Mouse (Mus musculus) left cerebral cortex, adult 11 months (tissue): ENCODE measurements around the gene Stk25.

ENCODE experiments used
- DNase-seq: peaks from one replicate; pipeline ENCODE4 v3.0.0; 2022; ENCODE audit warnings: low spot score

The Stk25 gene

DNA sequence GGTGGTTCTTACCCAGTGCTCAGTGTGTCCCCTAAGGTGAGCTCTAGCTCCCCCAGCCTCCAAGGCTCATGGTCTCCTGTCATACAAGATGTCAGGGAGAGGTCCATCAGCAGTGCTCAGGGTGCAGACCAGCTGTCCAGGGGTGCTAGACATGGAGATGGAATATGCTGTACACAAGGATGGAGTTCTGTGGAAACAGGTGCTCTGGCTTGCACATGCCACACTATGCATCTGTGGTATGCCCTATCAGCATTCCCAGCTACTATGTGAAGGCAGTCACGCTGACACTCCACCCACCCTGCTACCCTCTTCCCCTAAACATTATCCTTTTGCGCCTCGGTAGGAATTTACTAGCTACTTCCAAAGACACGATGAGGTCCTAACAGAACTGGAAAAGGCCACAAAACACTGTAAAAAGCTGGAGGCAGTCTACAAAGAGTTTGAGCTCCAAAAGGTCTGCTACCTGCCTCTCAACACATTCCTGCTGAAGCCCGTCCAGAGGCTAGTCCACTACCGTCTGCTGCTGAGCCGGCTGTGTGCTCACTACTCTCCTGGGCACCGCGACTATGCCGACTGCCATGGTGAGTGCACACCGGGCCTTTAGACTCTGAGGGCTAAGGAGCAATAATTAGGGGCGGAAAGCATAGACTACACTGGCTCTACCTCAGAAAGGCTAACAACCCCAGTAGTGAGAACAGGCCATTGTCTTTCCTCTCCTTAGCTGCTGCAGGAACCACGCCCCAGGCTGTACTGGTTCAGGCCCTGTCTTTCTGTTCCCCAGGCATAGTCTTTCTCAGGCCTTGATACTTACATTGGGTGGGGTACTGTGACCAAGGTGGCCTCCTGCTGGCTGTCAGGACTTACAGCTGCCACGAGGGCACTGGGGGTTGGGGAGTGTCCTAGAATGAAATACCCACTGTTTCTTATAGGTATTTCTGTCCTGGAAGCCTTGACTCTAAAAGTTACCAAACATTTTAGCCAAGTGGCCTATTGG lies 51.1 kb downstream of the Stk25 start:
- no peak for DNase-seq

DNA sequence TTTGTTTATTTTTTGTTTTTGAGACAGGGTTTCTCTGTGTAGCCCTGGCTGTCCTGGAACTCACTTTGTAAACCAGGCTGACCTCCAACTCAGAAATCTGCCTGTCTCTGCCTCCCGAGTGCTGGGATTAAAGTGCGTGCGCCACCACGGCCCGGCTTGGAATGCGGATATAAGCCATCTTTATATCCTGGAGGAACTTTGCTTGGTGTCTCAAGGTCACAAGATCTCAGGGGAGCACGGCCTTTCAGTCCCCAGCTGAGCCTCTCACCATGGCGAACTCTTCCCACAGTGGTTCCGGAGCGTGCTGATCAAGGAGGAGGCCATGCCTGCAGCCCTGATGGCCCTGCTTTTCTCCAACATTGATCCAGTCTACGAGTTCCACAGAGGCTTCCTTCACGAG lies 54.5 kb downstream of the Stk25 start:
- DNase-seq: no peak

DNA sequence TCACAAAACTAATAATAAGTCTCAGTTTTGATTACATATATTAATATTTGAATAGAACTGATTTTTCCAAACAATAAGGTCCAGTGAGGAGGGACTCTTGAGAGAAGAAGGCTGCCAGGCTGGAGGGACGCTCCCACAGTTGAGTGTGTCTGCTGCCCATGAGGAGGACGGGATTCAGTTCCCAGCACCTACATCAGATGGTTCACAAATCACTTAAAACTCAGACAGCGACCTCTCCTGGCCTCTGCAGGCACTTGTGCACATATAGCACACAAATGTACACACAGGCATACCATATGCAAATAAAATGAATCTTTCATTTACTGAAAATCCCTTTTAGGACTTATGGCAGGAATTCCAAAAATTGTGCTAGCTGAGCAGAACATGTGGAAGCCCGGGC lies 55.5 kb downstream of the Stk25 start:
- DNase-seq: no peak

DNA sequence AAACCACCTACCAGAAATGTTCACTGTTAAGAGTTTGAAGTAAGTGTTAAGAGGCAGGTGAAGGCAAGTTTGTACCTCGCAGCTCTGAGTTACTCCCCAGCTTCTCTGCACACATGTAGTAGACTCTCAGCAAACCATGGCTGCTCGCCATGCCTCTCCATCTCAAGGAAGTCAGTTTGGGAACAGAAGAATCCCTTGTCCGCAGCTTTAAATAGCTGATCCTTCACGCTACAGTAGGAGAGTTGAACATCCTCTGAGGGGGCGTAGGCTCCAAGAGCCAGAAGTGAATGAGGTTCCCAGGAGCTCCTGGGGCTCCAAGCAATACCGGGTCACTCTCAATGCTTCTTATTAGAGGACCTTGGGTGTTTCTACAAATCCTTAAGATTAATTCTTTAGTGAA lies 62.5 kb downstream of the Stk25 start:
- DNase-seq: no peak

DNA sequence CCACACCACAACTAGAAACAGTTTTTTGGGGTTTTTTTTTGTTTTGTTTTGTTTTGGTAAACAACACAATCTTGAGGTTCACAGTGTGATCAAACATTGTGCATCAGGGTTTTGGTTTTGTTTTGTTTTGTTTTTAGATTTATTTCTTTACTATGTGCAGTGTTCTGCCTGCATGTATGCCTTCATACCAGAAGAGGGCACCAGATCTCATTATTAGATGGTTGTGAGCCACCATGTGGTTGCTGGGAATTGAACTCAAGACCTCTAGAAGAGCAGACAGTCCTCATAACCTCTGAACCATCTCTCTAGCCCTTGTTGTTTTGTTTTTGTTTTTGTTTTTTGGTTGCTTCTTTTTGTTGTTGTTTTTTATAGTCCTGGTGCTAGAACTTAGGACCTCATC lies 64.5 kb downstream of the Stk25 start:
- DNase-seq: no peak

DNA sequence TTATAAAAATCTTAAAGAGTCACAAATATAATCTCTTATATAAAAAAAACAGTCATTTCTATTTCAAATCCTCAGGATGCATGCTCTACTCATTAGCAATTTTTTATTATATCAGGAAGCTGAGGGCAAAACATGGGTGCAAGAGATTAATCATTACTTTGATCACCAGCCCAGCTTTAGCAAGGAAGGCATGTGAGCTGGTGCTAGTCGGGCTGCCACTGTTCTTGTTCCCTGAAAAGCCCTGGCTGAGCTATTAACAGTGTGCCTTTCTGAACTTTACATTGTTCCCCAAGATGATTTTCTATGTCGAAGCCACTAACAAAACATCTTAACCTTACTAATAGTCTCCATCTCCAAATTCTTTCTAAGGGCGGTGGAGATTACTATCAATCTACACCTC lies 70.1 kb downstream of the Stk25 start:
- DNase-seq: no peak

DNA sequence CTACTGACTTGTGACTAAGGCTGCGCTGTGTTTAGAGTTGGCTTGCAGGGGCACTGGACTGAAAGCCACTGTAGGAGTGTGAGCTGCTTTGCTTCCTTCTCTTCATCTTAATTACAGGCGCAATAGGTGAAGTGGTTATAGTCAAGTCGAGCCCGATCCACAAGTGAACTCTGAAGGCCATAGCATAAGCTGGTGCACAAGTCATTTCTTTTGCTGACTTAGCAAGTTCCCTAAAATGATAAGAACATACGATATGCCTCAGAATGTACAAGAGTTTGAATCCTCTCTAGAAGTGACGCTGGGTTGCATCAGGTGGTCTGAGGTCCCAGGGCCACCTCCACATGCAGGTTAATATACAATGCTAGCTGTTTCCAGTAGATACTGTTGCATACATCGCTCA lies 76.9 kb downstream of the Stk25 start:
- no peak for DNase-seq

DNA sequence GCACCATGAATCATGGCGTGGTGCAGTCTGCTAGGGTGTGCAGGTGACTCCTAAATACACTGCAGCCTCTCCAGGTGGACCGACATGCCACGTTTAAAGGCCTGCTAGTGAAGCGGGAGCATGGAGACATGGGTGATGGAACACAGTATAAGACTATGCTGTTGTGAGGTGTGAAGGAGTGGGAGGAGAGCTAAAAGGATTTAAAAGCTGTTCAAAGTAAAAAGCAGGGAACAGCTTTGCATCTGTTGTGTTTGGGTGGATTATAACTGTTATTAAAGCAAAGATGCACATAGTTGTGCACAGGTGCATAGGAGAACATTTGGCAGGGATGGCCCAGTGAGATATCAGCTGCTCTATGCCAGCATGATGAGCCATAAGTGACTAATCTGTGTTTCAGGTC lies 80.6 kb downstream of the Stk25 start:
- DNase-seq: peak; percentile 31

DNA sequence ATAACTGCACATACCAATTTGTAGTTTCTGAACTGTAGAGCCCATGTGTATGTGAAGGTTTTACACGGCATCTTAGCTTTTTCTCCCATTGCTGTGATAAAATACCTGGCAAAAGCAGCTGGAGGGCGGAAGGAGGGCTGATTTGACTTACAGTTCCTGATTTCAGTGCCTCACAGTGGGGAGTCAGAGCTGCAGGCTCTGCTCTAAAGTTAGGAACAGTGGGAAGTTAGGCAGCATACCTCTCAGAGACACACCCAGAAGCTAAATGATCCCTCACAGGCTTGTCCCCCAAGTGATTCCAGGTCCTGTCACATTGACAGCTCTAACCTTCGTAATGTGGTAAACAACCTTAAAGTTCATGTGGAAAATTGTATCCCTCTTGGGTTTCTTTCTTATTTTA lies 81.4 kb downstream of the Stk25 start:
- DNase-seq: no peak
